Mouse (Mus musculus): ENCODE results near the gene Hivep3.

Hivep3 gene

DNA sequence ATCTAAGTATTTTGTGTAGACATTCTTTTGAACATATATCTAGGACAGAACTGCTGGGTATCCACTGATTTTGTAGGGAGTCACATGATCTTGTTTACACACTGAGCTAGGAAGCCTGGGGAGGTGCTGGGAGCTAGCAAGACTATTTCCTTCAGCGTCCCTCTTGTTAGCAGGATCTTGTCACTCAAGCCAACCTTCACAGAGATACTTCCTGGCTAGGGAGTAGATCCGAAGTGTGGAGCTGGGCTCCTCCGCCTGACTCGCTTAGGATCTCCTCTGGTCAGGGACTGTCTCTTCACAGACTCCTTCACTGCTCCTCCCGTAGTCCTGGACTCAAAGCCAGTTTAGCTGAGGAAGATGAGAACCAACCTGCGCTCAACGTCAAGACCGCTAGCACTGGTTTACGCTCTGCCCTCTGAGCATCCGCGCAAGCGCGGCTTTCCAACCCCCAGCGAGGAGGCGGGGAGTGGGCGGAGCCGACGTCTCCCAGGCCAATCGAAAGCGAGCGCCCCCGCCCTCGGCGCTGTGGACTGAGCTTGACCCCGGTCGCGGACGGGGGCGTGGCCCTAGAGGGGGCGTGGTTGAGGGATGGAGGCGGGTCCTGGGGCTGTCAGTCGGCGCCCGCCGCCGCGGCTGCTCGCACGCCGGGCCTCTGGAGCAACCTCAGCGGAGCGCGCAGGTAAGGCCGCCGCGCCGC is at the start of gene Hivep3:
TSS of gene Hivep3 (plus strand) at position 601 of the 697 bp plus-strand sequence.
- DNase-seq: peak; percentile 99 to 100

DNA sequence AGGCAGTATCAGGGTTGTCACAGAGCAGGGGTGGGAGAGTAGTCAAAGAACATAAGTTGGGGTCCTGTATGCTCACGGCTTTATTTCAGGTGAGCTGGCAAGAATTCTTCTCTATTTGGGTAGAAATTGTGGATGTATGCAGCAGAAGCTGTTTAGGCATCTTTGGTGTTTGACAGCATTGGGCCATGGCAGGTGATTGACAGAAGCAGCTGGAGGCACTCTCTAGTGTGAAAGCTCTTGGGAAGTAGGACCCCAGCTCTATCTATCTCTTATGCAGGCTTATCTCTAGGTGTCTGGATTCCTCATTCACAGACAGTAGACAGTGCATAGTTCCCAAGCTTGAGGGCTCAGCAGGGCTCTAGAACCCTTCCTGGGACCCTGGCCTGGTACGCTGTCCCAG is 47.8 kb upstream of the Hivep3 start:
- DNase-seq: no peak

DNA sequence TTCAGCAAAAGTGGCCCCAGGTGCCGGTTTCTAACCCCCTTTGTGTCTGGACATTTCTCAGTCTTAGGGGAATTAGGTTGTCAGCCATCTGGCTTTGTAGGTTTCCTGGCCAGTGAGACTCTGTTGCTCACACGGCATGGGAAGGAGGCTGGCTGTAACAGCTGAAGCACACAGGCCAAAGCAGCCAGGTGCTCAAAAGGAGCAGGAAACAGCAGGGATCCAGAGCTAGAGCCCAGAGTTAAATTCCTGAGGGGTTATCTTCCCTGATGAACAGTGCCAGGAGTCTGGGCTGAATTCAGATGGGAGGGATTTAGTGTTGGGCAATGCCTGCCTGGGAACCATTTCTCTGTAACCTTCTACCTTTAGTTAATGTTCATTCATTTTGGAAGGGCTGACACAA is 35.2 kb upstream of the Hivep3 start:
- peak in 1 of 2 experiments; percentile 25 for DNase-seq

DNA sequence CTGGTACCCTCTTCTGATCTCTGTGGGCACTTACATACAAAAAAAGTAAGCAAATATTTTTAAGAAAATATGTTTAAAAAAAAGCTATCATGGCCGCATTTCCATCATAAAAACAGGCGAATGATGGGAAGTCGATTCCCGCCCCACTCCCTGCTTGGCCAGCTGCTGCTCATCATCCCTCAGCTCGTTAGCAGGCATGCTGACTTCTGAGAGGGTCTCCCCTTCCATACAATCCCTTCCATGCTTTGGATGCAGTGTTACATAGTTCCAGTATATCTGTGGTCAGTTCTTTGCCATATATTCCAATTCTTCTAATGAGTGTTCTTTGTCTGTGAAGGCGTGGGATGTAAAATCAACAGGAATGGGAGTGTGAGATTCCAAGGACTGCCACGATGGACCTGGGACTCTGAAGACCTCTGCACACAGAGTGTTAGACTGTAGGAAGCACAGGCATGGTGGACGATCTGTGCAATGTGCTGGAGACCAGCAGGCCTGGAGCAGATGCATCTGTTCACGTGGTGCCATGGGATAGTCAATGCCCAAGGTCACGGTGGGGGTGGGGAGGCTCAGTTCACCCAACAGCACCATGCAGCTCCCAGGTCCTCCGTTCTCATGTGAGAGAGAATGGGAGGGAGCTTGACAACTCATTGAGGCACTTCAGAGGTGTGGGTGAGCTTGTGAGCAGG is 32.2 kb upstream of the Hivep3 start:
- no peak for DNase-seq

DNA sequence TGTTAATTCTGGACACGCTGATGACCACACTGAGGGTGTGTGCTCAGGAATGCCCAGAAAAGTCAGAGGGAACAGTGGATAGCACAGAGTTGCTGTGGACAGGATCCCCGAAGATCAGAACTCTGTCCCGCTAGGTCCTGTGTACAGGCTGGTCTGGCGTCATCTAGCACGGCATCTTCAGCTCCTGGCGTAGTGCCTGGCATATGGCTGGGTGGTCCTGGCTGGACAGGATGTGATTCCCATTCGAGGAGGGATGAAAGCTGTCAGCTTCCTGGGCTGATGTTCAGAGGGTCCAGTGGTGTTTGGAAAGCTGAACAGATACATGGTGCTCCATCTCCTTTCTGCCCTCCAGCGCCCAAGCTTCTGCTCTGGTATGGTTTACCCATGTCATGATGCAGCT is 29.6 kb upstream of the Hivep3 start:
- DNase-seq: no peak

DNA sequence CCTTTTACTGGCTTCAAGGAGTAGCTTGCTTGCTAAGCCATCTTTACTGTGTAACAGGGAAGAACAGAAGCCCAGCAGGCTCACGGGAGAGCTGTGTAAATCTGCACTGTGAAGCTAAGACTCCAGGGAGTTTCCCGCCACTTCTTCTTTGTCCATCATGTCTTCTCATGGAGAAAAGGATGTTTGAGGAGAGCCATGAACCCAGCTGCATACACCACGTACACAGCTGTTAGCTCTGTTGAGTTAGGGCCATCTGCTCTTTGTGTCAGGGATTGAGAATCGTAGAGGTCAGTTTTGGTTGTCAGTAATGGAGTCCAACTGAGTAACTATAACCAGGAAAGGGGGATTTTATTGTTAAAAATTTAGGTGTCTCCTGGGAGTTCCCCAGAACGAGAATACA is 26.3 kb upstream of the Hivep3 start:
- no peak for DNase-seq

DNA sequence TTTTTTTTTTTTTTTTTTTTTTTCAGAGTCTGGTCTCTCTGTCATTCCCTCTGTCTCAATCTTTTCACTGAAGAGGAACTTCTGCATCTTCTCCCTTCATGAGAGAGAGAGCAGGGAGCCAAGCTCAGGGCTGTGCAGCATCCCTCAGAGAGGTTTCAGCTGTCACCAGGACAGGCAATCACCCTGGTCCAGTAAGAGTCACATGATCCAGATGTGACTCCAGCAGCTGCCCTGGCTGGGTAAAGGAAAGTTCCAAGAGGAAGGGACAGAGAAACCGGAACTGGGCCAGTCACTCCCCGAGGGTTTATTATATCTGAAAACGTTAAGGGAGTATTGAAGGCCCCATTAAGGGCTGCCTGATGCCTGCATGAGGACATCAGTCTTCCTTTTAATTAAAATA is 25.8 kb upstream of the Hivep3 start:
- DNase-seq: no peak

DNA sequence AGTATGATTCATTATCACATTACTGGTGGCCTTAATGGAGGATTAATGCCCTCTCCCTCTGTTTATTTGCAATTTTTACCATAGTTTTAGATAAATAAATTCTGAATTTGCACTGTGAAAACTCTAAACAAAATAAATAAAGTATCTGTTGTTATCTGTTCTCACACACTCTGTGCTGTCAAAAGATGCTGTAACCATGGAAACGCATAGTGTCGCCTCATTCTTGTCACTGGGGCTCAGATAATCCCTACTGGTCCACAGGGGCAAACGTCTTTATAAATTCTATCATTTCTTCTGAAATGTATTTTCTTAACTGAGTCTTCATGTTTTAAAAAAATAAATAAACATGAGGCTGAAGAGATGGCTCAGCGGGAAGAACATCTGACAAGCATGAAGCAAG is 23.4 kb upstream of the Hivep3 start:
- DNase-seq: no peak

DNA sequence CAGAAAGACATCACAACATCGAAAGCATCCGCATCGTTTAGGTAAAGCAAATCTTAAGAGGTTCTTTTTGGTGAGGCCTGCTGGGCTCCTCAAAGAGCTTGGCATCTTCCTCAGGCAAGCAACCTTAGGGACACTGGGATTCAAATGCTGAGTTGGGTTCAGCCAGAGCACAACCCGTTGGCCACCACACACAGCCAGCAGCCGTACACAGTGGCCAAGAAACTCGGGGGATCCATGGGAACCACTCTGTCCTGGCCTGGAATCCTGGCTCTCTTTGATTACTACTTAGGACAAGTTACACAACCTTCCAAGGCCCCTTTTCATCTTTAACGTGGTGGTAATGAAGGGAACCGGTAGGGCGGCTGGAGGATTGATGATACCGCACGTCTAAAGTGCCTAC is 16.1 kb upstream of the Hivep3 start:
- DNase-seq: no peak

DNA sequence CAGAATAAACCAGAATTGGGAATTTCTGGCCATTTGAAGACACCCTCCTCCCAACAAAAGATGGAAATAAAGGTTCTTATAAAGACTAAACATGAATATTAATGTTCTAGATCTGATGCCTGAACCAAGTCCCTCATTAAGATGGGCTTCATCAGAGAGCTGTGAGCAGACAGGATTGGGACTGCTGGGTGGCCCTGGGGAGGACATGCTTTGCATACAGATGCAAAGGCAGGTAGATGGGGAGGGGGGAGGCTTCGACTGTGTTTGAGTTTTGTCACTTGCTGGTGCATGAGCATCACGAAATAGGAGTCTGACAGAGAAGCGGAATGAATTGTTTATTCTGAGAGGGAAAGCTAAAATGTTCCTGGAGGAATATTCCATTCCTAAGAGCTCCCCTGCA is 12.1 kb upstream of the Hivep3 start:
- DNase-seq: no peak

DNA sequence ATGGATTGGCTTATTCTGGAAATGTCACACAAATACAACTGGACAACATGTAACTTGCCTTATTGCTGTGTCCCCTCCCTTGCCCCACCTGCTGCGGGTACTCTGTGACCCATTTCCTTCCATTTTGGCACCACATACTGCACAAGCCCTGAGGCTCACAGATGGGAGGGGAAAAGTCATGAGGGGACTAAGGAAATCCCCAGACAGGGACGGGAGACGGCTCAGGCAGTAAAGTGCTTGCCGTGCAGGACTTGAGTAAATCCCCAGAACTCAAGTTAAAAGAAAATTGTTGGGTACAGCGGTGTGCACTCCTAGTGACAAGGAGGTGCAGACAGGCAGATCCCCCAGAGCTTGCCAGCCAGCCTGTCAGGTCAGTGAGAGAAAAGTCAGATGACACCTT is 7.5 kb upstream of the Hivep3 start:
- DNase-seq: no peak

DNA sequence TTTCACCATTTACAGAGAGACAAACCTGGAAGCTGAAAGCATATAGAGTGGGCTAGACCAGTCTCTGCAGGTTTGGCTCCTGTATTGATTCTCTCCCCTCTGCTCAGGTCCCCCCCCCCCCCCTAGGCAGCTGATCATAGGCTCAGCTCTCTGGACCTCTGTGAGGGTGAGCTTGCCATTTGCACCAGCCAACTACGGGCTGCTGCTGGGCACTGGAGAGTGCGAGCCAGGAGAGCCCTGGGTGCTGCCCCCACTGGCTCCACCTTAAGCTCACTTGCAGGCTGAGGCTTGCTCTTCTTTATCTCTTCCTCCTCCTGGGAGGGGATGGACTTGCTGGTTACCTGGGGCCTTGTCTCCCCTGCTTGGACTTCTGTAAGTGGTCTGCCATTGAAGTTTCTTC is 5.7 kb upstream of the Hivep3 start:
- DNase-seq: no peak

DNA sequence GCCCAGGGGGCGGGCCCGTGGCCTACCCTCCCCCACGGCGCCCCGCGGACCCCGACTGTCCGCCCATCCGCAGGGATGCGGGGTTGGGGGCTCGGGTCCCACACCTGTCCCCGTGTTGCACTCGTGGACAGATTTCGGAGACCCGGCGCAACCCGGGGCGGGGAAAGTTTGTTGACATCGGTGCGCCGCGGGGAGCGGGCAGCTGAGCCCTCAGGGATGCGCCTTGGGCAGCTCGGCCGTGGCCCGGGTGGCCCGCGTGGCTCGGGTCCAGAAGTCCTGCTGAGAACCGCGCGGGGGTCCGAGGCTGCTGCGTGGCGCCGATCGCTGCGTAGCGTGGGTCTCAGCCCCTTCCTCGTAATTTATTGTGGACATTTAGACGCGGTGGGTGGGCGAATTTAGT is 358 bp downstream of the Hivep3 start:
- peak; percentile 57 to 63 for DNase-seq

DNA sequence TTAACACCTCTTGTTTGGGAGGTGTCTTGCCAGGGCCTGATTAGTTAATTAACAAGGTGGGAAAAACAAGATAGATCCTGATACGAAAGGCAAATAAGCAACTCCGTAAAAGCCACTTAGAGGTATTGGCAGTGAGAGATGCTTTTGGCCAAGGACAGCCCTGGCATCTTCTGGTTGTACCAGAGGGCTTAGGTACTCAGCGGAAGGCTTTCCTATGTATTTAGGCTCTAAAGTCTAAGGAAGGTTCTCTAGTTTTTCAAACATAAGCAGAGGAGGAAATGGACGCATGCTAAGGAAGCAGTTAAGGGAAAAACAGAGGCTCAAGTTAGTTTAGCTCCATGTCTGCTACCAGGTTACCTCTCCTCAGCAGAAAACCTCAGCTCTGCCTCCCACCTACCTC is 768 bp downstream of the Hivep3 start:
- DNase-seq: no peak

DNA sequence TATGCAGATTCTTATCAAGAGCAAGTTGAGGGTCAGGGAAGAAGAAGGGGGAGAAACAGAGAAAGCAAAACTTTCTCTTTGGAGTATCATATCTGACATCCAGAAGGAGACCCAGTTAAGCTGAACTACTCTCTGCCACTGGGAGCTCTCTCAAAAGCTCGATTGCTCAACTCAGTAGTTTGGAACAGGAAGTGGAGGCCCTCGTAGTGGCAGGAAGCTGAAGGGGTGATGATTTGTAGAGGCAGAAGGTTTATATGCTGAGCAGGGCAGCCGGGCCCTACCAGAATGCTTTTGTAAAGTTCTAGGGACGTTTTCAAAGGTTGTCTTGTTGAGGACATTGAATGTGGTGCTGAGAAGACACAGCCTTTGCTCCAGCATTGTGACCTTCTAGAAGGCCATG is 5.1 kb downstream of the Hivep3 start:
- no peak for DNase-seq

DNA sequence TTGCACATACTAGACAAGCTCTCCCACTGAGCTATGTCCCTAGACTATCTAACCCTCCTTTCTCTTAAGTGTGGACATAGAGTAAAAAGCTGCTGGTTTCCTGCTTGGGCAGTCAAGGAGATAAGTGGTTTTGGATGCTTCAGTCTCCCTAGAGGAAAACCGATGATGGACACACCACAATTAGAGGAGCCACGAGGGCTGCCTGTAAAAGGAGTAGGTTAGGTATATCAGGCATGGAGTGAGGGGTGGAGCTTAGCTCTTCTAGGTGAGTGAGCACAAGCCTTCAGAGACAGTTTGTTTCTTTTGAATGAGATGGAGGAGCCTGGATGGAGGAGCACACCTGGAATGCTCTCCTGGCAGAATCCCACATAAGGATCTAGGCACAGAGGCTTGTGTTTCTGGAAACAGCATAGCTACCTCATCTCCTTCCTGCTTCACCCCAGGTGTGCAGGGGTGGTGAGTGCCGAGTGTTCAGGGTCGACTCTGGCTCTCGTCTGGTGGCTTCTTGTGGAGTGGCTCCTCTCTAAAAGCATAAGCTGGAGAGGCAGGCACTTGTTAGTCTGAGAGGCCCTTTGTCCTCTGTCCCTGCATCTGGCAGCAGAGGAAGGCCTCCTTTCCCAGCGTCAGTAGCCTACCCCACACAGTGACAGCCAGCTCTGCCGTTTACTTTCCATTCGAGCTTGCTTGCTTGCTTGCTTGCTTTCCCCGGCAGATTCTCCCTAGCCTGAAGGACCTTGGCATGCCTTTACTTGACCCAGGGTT is 5.9 kb downstream of the Hivep3 start:
- no peak for DNase-seq

DNA sequence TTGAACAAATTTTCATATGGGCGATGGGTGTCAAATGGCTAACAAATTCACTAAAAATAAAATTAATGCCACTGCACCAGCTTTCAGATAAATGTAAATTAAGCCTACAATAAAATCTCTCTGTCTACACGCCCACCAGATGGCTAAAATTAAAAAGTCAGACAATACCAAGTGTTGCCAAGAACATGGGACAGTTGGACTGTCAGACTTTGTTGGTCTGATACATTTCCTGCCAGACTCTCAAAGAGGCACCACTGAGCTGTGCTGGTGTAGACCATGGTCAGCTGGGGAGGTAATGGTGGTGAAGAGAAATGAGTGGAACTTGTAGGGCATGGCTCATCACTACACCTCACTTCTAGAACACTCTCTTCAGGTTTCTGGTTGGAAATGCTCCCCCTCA is 14.8 kb downstream of the Hivep3 start:
- no peak for DNase-seq

DNA sequence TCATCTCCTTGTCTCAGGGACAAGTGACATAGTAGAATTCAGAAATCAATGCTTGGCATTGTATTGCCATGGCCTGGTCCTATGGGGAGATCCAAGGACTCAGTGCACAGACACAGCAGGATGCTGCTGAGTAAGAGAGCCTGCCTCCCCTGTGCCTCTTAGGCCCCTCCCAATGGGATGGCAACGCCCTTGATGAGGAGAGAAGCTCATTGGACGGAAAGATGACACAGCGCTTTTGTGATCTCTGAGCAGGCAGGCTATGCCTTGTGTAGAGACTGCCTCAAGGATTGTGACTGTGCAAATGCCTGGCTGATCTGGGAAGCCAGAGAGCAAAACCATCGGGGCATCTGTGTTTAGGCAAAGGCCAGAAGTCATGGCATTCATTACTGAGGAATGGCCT is 16.6 kb downstream of the Hivep3 start:
- no peak for DNase-seq

DNA sequence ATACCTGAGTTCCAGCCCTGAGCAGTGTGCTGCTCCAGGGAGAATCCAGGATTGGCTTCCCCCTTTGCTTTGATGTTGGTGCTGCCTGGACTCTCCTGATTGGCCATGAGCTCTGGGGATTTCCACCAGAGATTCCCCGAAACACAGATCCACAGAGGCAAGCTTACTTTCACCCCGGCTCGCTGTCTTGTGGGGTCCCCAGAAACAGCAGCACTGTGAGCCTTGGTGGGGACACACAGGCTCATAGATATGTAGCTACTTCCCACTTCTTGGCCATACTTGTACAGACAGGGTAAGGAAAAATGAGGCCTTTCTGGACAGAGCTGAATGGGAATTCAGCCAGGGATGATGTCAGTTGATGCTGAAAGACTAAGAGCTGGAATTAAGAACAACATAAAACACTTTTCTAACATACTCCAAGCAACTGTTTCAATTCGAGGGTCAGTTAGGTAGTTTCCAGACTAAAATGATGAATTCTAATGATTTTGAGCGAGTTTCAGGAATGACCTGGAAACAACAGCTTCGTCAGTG is 17.2 kb downstream of the Hivep3 start:
- DNase-seq: no peak

DNA sequence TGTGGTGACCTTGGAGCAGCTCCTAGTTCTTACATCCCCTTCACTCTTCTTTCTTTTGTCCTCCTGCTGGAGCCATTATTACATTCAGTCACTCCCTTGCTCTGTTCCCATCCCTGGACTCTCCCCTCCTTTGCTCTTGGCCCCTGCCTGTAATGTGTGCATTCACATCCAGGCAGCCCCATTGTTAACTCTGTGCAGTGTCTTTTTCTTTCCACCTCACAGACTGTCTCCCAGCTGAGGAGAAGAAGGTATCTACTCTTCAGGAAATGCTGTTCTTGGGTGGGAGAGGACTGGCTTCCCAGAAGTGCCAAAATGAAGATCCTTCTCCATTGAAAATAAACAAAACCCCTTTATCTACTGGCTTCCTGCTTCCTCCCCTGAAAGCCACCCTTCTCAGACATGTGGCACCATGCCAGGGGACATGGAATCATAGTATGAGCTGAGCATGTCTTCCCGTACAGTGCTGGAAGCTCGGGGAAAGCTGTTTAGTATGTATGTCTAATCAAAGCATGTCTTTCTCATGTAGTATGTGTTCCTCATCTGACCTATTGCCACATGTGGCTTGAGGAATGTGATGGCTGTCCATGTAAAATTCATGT is 17.9 kb downstream of the Hivep3 start:
- no peak for DNase-seq

DNA sequence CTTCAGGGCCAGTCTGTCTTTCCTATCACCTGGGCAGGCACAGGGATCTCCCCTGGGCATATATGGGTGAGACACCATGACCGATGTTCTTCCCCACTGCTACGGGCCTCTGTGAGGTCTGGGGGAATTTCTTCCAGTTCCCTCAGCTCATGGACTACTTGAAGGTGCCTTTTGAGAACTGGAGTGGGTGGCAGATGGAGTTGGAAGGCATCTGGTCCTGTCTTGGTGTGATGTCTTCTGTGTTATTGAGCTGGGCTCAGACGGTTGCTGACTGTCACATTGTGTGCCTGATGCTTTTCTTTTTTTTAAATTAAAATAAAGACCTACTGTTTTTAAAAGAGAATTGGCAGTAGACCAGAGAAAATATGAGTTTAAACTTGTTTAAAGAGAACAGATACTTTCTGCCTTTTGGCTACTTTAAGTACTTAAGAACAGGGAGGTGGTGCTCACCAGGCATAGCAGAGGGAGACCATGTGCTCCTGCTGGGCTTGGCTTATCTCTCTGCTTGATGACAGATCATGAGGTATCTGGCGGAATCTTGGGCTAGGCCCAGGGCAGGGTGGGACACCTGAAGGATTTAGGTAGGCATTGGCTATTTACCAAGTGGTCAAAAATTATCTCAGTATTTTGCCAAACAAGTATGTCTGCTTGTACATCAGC is 26.1 kb downstream of the Hivep3 start:
- DNase-seq: no peak

DNA sequence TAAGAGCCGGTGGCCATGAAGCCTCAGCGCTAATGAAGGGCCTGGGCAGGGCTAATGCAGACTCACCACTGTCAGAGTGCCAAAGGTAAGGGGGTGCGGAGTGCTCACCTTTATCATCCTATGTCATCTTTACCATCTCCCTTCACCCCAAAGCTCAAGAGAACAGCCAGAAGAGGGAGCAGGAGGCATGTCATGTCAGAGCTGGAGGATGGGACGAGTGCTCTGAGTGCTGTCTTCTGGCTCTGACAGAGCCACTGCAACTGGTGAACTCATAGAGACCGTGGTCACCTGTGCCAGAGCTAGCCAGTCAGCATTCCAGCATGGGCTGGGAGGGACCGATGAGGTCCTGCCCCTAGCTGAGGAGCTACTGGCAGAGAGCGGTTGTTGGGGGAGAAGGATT is 27.2 kb downstream of the Hivep3 start:
- peak in 1 of 2 experiments; percentile 20 for DNase-seq
